Mouse (Mus musculus) neutrophil, adult 5-6 weeks (primary cell): ENCODE measurements around the gene Ranbp1. TPM values are rescaled to one million over a fixed set of nuclear protein-coding genes. Genes with fewer than 3 reads are reported as not detected.
"Not testable (repeated sequence)": the region's sequence is repeated elsewhere in the genome, so short reads cannot be mapped to it uniquely, and the experiment has no call there.

Experiments used
- ATAC-seq: fragments of 151-379, 151-347 bp; 2 replicates; pipeline ENCODE4 v1.8.0; 2017; ENCODE audit warnings: mild to moderate bottlenecking, moderate TSS enrichment; ENCODE audit not compliant: insufficient number of reproducible peaks, poor library complexity, low FRiP score, severe bottlenecking; ENCODE audit errors: extremely low read depth
- total RNA-seq: library from RNA; stranded (forward); fragments of 200-1000 nt; gene quantifications from 2 replicates; pipeline ENCODE4 v1.2.3, GENCODE M21; 2017

Gene Ranbp1
- 56.7 and 62.2 TPM in 2 replicates for total RNA-seq

GRCm38 (mm10) chr16:18248433-18249363, at the start of gene Ranbp1, which contains the start of gene Trmt2a:
TSS of gene Ranbp1 (minus strand) at chr16:18248732.
TSS of gene Trmt2a (plus strand) at chr16:18248679.
- ATAC-seq, result peak; percentile 90

- not testable (repeated sequence) for ATAC-seq
These were observed 41.1 kb upstream of the Ranbp1 start for GRCm38 (mm10) chr16:18289614-18290013.

- peak; percentile 95 for ATAC-seq
These were observed 40.6 kb upstream of the Ranbp1 start, which contains the start of gene Dgcr8 for GRCm38 (mm10) chr16:18289067-18289588. TSS of gene Dgcr8 (minus strand) at chr16:18289246.

GRCm38 (mm10) chr16:18288581-18289061, 40.1 kb upstream of the Ranbp1 start:
- peak; percentile 27; the same call in 1 of the 2 replicates for ATAC-seq

- ATAC-seq, result no peak
These were observed 39.6 kb upstream of the Ranbp1 start for GRCm38 (mm10) chr16:18288166-18288565.

DNA sequence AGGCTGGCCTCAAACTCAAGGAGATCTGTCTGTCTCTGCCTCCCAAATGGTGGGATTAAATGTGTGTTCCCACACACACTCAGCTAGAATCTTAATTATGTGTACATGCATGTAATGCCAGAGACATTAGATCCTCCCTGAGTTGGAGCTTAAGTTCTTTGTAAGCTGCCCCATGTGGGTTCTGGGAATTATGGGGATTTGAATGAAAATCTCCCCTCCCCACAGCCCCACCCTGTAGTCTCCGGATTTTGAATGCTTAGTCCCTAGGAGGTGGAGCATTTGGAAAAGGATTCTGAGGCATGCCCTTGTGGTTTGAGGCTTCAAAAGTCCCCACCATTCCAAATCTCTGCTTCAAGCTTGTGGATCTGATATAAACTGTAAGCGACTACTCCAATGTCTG, 26.6 kb upstream of the Ranbp1 start:
- no peak for ATAC-seq

GRCm38 (mm10) chr16:18268182-18268581, 19.6 kb upstream of the Ranbp1 start:
- ATAC-seq, result no peak

GRCm38 (mm10) chr16:18265024-18265423, 16.5 kb upstream of the Ranbp1 start:
- no peak for ATAC-seq

GRCm38 (mm10) chr16:18258221-18258620, 9.7 kb upstream of the Ranbp1 start, which contains the start of gene Gm49776:
TSS of gene Gm49776 (minus strand) at chr16:18258321.
- ATAC-seq, result no peak

DNA sequence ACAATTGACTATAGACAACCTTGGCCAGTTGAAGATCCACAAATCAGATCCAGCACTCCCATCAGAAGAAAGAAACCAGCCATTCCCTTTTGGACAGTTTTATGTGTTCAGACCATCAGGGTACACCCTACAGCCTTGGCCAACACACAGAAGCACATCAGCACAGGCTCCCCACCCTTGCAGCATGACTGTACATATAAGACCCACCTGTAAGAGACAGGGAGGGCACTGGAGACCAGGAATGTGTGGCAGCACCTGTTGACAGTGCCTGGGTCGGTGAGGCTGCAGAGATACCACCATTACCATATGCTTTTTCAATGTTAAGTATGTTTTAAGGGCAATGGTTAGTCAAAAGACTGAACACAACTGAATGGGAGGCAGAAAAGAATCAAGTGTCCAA, 5.3 kb upstream of the Ranbp1 start:
- ATAC-seq, result no peak

- no peak for ATAC-seq
These were observed 4.2 kb upstream of the Ranbp1 start for GRCm38 (mm10) chr16:18252736-18253135.

GRCm38 (mm10) chr16:18250828-18251790, 2.6 kb upstream of the Ranbp1 start:
- ATAC-seq, result no peak

- ATAC-seq, result no peak
These were observed 1.7 kb upstream of the Ranbp1 start for GRCm38 (mm10) chr16:18250231-18250630.

- peak; percentile 55 for ATAC-seq
These were observed 934 bp upstream of the Ranbp1 start for GRCm38 (mm10) chr16:18249364-18249967.

DNA sequence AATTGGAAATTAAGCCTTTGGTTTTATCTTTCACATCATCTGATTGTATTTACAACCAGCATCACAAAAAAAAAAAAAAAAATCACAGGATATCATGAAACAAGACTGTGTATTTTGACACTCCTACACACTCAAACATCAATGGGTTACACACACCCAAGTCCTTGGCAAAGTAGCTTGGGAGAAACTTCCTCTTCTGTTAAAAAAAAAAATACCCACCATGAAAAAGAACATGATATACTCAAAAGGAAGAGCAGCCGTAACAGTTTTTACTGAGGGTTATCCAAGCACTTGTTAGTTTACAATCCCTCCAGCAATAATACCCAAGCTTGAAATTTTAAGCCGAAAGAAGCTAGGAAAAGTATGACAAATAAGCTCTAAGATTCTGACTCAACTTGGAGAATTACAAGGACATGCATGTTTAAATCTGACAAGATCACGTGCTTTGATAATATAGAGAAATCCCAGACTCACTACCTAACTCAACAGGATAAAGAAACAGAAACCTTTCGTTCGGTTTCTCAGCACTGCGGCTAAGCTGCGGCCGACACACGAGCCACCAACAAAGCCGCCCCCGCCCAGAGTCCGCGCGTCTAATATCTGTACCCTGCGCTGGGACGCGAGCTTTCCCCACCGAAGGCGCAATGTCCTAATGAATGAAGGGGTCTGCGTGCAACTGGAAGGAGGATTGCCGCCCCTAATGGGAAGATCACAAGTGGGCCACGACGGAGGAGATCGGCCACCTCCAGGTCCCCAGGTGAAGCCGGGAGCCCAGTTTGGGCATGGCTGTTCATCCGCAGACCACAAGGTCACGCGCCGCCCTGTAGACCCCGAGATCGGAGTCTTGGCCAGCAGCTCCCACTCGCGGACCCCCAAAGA, 772 bp downstream of the Ranbp1 start:
- ATAC-seq, result no peak

GRCm38 (mm10) chr16:18241581-18241980, 7.0 kb downstream of the Ranbp1 start:
- no peak for ATAC-seq

GRCm38 (mm10) chr16:18236676-18237501, 11.6 kb downstream of the Ranbp1 start:
- ATAC-seq, result no peak
